Mouse (Mus musculus): ENCODE measurements around the gene Ccng2.

Ccng2 gene

GRCm38 (mm10) chr5:93263396-93264075 lies 3.5 kb upstream of the Ccng2 start:
- DNase-seq (ENCODE audit: low read depth): no peak

GRCm38 (mm10) chr5:93264136-93264700 lies 2.8 kb upstream of the Ccng2 start:
- DNase-seq (ENCODE audit: low read depth): no peak

- no peak for DNase-seq (ENCODE audit: low read depth)
Measured at GRCm38 (mm10) chr5:93265164-93265800, 1.8 kb upstream of the Ccng2 start.

- DNase-seq (ENCODE audit: low read depth): no peak
Measured at GRCm38 (mm10) chr5:93265801-93266580, 1.1 kb upstream of the Ccng2 start.

- DNase-seq (ENCODE audit: low read depth): peak; percentile 34
Measured at GRCm38 (mm10) chr5:93267851-93268606, 972 bp downstream of the Ccng2 start.

- no peak for DNase-seq (ENCODE audit: low read depth)
Measured at GRCm38 (mm10) chr5:93270095-93270494, 3.0 kb downstream of the Ccng2 start.

GRCm38 (mm10) chr5:93270721-93271120 lies 3.7 kb downstream of the Ccng2 start:
- DNase-seq (ENCODE audit: low read depth): no peak

GRCm38 (mm10) chr5:93282446-93283107 lies 15.5 kb downstream of the Ccng2 start:
- no peak for DNase-seq (ENCODE audit: low read depth)

GRCm38 (mm10) chr5:93283109-93283508 lies 16.1 kb downstream of the Ccng2 start:
- no peak for DNase-seq (ENCODE audit: low read depth)

- no peak for DNase-seq (ENCODE audit: low read depth)
Measured at GRCm38 (mm10) chr5:93288553-93288952, 21.5 kb downstream of the Ccng2 start.

- peak; percentile 60 for DNase-seq (ENCODE audit: low read depth)
Measured at GRCm38 (mm10) chr5:93290282-93290681, 23.2 kb downstream of the Ccng2 start.

- no peak for DNase-seq (ENCODE audit: low read depth)
Measured at GRCm38 (mm10) chr5:93296341-93296746, 29.3 kb downstream of the Ccng2 start.

GRCm38 (mm10) chr5:93296754-93297153 lies 29.7 kb downstream of the Ccng2 start:
- no peak for DNase-seq (ENCODE audit: low read depth)

- DNase-seq (ENCODE audit: low read depth): no peak
Measured at GRCm38 (mm10) chr5:93297311-93297710, 30.3 kb downstream of the Ccng2 start.

GRCm38 (mm10) chr5:93305126-93305830 lies 38.2 kb downstream of the Ccng2 start:
- no peak for DNase-seq (ENCODE audit: low read depth)

GRCm38 (mm10) chr5:93308909-93309308 lies 41.9 kb downstream of the Ccng2 start:
- DNase-seq (ENCODE audit: low read depth): no peak

- DNase-seq (ENCODE audit: low read depth): no peak
Measured at GRCm38 (mm10) chr5:93323320-93324001, 56.4 kb downstream of the Ccng2 start.

Data from c-Kit-positive CD71-positive TER-119-negative erythroid progenitor cells, embryonic 14.5 days (primary cell).